ENCODE assay signal across 15 mouse cellular contexts in genomic region chr11:61489085-61489484, GRCm38 (mm10). TPM values are rescaled to one million over a fixed set of nuclear protein-coding genes. Genes with fewer than 3 reads are reported as not detected.
"Had no signal": no experiment of that assay in that cellular context is flagged by ENCODE, and none has a peak within 500 bp of the region (broad histone marks: within the 10 kb centered on the region; RNA-seq: fewer than 3 reads in every experiment).

No protein-coding gene starts in this region.

- ATAC-seq: liver, postnatal 0 days had no signal

- H3K27ac ChIP-seq: liver, embryonic 13.5 days; macrophage; stomach, embryonic 15.5 days had no signal

- H3K9ac ChIP-seq: limb, embryonic 12.5 days; liver, embryonic 13.5 days; liver, postnatal 0 days; lung, embryonic 15.5 days; midbrain, embryonic 12.5 days; stomach, embryonic 15.5 days had no signal

- H3K27me3 ChIP-seq: limb, embryonic 12.5 days; liver, embryonic 13.5 days; lung, embryonic 15.5 days; midbrain, embryonic 12.5 days; stomach, embryonic 15.5 days had no signal

- H3K9me3 ChIP-seq: limb, embryonic 12.5 days; liver, embryonic 13.5 days; lung, embryonic 15.5 days; megakaryocyte, embryonic 14.5 days; midbrain, embryonic 12.5 days; stomach, embryonic 15.5 days had no signal

- DNase-seq: kidney, postnatal 25 days; liver; liver, embryonic 13.5 days; liver, postnatal 0 days; lung, postnatal 14 days; right cerebral cortex, postnatal 14 days; thymus, adult 2 months; thymus, postnatal 25 days had no signal

- H3K4me2 ChIP-seq: limb, embryonic 12.5 days; liver, embryonic 13.5 days; lung, embryonic 15.5 days; midbrain, embryonic 12.5 days; stomach, embryonic 15.5 days had no signal

- H3K4me3 ChIP-seq: limb, embryonic 12.5 days; liver, embryonic 13.5 days; lung, embryonic 15.5 days; megakaryocyte, embryonic 14.5 days; midbrain, embryonic 12.5 days; stomach, embryonic 15.5 days had no signal

RNA-seq across cellular contexts. Expression of gene Mfap4, which starts 3.9 kb away (rescaled TPM):
- polyA plus RNA-seq: macrophage had no signal

RNA-seq across cellular contexts. Expression of gene Rnf112, which starts 35.2 kb away (rescaled TPM):
- polyA plus RNA-seq: macrophage; spleen, adult 2 months had no signal
